Mouse (Mus musculus) spleen, adult 2 months (tissue): ENCODE results near the gene Dhcr24. TPM values are rescaled to one million over a fixed set of nuclear protein-coding genes. Genes with fewer than 3 reads are reported as not detected.
A peak's percentile ranks its signal among the peaks of the same experiment; 100 is the strongest.

Source experiments
- DNase-seq, 2 experiments: peaks; one replicate each; pipeline versions ENCODE4 v3.0.0 to v3.0.0-alpha.2; 2012 to 2021; ENCODE audit warnings: low spot score in 2 of 2, low read depth in 1 of 2
- H3K27ac ChIP-seq: fragments of 200-500 bp; 2 replicates; pipeline ENCODE4 v1.5.1; 2012; ENCODE audit warnings: low read length, inconsistent platforms; ENCODE audit not compliant: insufficient read depth
- H3K27me3 ChIP-seq: fragments of 200-500 bp; 2 replicates; pipeline ENCODE4 v1.6.1; 2012; ENCODE audit warnings: mild to moderate bottlenecking, moderate library complexity, low read length, inconsistent platforms; ENCODE audit not compliant: control insufficient read depth, insufficient read depth
- H3K36me3 ChIP-seq: fragments of 200-500 bp; 2 replicates; pipeline ENCODE4 v1.6.1; 2012; ENCODE audit warnings: mild to moderate bottlenecking, low read length, inconsistent platforms; ENCODE audit not compliant: control insufficient read depth, insufficient read depth
- H3K4me1 ChIP-seq: fragments of 200-500 bp; 2 replicates; pipeline ENCODE4 v1.6.1; 2011; ENCODE audit warnings: inconsistent platforms; ENCODE audit not compliant: control insufficient read depth, insufficient read depth, insufficient read length
- H3K4me3 ChIP-seq: fragments of 200-500 bp; 2 replicates; pipeline ENCODE4 v1.5.1; 2011; ENCODE audit warnings: mild to moderate bottlenecking, inconsistent platforms; ENCODE audit not compliant: insufficient read depth, insufficient read length; ENCODE audit errors: extremely low read depth
- CTCF ChIP-seq: fragments of 200-500 bp; IDR thresholded peaks from 2 replicates; pipeline ENCODE4 v1.5.1; 2011; ENCODE audit warnings: mild to moderate bottlenecking, inconsistent platforms; ENCODE audit not compliant: insufficient read depth, insufficient read length, insufficient replicate concordance; ENCODE audit errors: extremely low read depth
- POLR2A ChIP-seq: fragments of 200-500 bp; IDR thresholded peaks from 2 replicates; pipeline ENCODE4 v1.6.1; 2011; ENCODE audit warnings: low read depth, low read length, inconsistent platforms
- WGBS: fragments of 180-500 bp; shearing (Covaris S2); methylation state at CpG from one replicate; pipeline ENCODE4 v1.1.7; 2018; 5-methylcytosine and 5-hydroxymethylcytosine counted together
- polyA plus RNA-seq: library from polyadenylated mRNA; depleted of rRNA; stranded (reverse); fragments of >200 nt; gene quantifications from 2 replicates; pipeline ENCODE4 v1.2.3, GENCODE M21; 2012

Dhcr24 gene
- polyA plus RNA-seq, 1 experiment = 22.7 TPM

DNA sequence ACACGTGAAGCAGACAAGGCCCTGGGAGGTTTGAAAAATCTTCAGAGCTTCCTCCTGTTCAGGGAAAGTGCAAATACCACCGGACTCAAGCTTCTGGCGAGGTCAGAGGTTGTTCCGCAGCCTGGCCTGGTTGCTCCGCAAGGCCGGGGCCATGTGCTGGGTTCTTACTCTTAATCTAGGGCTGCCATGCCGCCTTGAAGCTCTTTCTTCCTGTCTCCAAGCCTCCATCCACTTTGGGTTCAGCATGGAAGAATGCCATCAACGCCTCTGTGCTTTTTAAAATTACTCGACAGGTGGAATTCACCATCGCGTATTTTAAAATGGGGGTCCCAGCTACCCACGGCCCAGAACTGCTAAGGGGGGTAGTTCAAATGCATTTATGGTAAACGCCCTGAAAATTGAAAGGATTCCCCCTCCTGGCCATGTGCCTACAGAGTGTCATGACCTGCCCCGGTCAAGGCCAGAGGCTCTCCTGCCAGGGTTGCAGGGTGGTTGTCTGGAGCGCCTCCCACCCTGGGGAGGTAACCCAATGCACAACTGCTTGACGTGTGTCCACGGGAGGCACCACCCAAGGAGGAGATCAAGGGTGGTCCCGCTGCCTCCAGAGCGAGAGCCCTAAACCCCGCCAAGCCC lies 509 bp upstream of the Dhcr24 start:
- TF ChIP-seq POLR2A = no peak
- TF ChIP-seq CTCF = no peak
- Histone ChIP-seq H3K36me3 (no peaks in the 10 kb centered on the region), H3K27me3 (no peaks in the 10 kb centered on the region), H3K27ac (no peak overlapping the region), H3K4me1 (no peaks in the 10 kb centered on the region; the same call in none of the 2 replicates), H3K4me3 (peak overlapping the region; percentile 62)
- WGBS = 10% methylated on average over 20 of the region's 20 CpGs
- DNase-seq = no peak

DNA sequence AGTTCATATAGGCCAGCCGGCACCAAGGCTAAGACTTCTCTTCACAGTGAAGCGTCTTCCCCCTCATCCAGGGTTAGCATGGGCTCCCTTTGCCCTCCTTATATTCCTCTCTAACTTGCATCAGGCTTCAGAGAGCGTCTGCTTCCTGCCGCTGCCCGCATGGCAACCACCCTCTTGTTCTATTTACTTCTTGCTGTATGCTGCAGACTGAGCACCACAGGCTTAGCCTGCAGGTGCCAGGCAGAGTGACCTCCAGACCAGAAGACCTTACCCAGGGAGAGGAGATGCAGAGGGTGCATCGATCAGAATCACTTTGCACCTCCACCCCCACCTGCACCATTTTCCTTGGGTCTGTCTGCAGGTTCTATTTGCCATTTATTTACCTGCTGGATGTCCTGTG lies 1.2 kb downstream of the Dhcr24 start:
- TF ChIP-seq CTCF = no peak
- no peak for TF ChIP-seq POLR2A
- Histone ChIP-seq H3K36me3 (no peaks in the 10 kb centered on the region), H3K27me3 (no peaks in the 10 kb centered on the region), H3K4me3 (peak overlapping the region; percentile 62; the same call in 1 of the 2 replicates), H3K27ac (no peak overlapping the region), H3K4me1 (no peaks in the 10 kb centered on the region; the same call in none of the 2 replicates)
- DNase-seq = no peak
- WGBS = 10% methylated on average over 6 of the region's 6 CpGs

DNA sequence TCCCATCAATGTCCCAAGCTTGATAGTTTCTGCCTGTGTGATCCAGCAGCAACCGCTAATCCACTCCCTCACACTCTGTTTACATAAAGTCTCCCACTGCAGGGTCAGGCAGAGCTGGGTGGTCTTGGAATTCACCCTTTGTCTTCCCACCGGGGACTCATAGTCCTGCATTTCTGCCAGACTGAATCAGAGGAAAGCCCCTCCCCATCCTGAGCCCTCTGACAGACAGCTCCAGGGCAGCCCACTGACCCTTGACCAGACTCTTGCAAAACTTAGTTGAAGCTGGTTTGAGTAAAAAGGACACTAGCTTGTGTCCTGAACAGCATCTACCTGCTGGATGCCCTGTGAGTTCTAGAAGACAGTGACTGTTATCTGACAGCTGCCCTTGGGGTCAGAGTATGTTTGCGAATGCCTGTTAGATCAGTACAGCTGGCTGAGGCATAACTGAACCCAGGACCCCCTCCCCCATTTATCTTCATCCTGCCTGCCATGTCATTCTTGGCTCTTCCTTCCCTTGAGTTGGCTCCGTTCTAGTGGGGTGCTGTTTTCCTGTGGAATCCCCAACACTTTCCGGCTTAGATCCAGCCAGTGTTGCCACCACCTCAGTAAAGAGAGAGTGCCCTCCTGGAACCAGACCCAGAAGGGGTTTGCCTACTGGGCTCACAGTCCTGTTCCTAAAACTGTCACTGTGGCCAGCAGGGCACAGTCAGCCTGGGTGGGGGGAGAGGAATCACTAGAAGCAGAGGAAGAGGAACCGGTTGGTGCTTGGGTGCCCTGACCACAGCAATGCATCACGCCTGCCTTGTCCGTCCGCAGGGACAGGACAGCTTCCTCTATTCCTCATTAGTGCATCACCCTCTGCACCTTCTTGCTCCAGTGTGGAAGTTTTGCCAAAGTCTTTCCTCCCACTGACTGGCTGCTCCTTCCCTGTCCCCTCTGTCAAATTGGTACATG lies 2.3 kb downstream of the Dhcr24 start:
- 61% methylated on average over 9 of the region's 9 CpGs for WGBS
- TF ChIP-seq POLR2A (no peak), CTCF (no peak)
- Histone ChIP-seq H3K4me3 (no peak overlapping the region; the same call in 1 of the 2 replicates), H3K4me1 (no peaks in the 10 kb centered on the region; the same call in none of the 2 replicates), H3K27me3 (no peaks in the 10 kb centered on the region), H3K36me3 (no peaks in the 10 kb centered on the region), H3K27ac (no peak overlapping the region)
- no peak for DNase-seq

DNA sequence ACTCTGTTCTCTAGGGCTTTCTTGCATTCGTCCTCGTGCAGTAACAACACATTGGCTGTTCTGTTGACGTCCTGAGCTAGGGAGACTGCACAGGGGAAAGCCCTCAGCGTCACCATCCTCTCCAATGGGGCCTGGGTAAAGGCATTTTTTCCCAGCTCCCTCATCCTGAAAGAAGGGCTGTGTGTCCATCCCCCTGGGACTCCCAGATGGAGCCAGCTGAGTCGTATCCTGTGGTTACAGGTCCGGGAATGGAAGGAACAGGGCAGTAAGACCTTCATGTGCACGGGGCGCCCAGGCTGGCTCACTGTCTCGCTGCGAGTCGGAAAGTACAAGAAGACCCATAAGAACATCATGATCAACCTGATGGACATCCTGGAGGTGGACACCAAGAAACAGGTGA lies 3.3 kb downstream of the Dhcr24 start:
- no peaks in the 10 kb centered on the region for H3K36me3 ChIP-seq
- no peaks in the 10 kb centered on the region for H3K27me3 ChIP-seq
- no peaks in the 10 kb centered on the region; the same call in none of the 2 replicates for H3K4me1 ChIP-seq
- 94% methylated on average over 11 of the region's 11 CpGs for WGBS
- H3K27ac ChIP-seq = no peak overlapping the region
- TF ChIP-seq POLR2A (no peak), CTCF (no peak)
- no peak for DNase-seq
- H3K4me3 ChIP-seq = no peak overlapping the region

DNA sequence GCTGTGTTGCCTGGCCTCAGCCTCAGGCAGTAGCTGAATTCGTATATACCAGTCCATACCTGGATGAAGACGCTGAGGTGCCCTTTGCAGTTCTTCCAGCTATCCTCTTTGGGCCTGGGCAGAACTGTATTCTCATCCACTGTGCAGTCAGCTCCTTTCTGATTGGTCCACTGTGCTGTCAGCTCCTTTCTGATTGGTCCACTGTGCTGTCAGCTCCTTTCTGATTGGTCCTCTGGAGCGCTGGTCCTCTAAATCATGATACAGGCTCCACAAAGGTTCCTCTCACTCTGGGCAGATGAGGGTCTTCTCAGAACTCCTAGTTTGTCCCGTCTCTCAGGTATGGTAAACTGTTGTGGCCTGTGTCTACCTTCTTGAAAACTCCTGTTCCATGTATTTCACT lies 8.8 kb downstream of the Dhcr24 start:
- no peak overlapping the region for H3K4me3 ChIP-seq
- WGBS = 92% methylated on average over 4 of the region's 4 CpGs

DNA sequence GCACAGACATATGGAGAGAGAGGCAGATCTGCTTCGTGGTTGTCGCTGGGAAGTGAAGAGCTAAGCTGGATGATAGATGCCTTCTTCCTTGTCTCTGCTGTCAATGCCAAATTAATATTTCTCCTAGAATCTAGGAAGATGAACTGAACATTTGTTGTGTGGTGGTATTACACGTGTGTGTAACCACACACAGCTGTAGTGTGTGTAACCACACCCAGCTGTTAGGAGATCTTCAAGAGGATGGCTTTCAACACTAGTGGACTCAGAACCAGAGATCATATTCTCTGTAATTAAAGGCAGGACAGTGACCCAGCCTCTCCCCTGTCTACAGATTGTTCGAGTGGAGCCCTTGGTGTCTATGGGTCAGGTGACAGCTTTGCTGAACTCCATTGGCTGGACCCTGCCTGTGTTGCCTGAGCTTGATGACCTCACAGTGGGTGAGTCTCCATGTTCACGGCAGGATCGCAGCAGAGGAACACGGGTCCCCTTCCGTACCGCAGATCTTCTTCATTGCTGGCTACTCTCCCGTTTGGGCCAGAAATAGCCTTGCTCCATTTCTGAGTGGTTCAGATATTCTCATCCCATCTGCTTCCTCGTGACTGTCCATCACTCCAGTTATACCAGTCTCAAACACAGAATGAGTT lies 10.4 kb downstream of the Dhcr24 start:
- DNase-seq = no peak
- no peaks in the 10 kb centered on the region for H3K4me1 ChIP-seq
- no peak for TF ChIP-seq CTCF
- TF ChIP-seq POLR2A = no peak
- H3K27ac ChIP-seq = no peak overlapping the region
- 91% methylated on average over 11 of the region's 11 CpGs for WGBS
- H3K4me3 ChIP-seq = no peak overlapping the region
- no peaks in the 10 kb centered on the region for H3K27me3 ChIP-seq
- no peaks in the 10 kb centered on the region; the same call in 1 of the 2 replicates for H3K36me3 ChIP-seq

More for the DNA sequence above, 8.8 kb downstream of the Dhcr24 start:
- no peaks in the 10 kb centered on the region for H3K27me3 ChIP-seq
- no peak overlapping the region for H3K27ac ChIP-seq
- no peaks in the 10 kb centered on the region for H3K36me3 ChIP-seq
- no peaks in the 10 kb centered on the region for H3K4me1 ChIP-seq
- DNase-seq = no peak
- TF ChIP-seq POLR2A = no peak
- no peak for TF ChIP-seq CTCF
